Mouse (Mus musculus): Measurements from ENCODE around the gene Pom121l2.

The Pom121l2 gene

GRCm38 (mm10) chr13:21993957-21994738 is 13.2 kb downstream of the Pom121l2 start:
- DNase-seq (ENCODE audit: low read depth) = peak; percentile 42

- no peak for DNase-seq (ENCODE audit: low read depth)
Measured at GRCm38 (mm10) chr13:21994896-21995295, 13.9 kb downstream of the Pom121l2 start.

- DNase-seq (ENCODE audit: low read depth) = peak; percentile 60
Measured at GRCm38 (mm10) chr13:21995331-21995914, 14.4 kb downstream of the Pom121l2 start.

GRCm38 (mm10) chr13:21996101-21996839 is 15.3 kb downstream of the Pom121l2 start:
- peak; percentile 53 for DNase-seq (ENCODE audit: low read depth)

GRCm38 (mm10) chr13:21996840-21997185 is 15.8 kb downstream of the Pom121l2 start:
- DNase-seq (ENCODE audit: low read depth) = no peak

- DNase-seq (ENCODE audit: low read depth) = no peak
Measured at GRCm38 (mm10) chr13:21997201-21997820, 16.3 kb downstream of the Pom121l2 start.

GRCm38 (mm10) chr13:21997821-21998220 is 16.8 kb downstream of the Pom121l2 start:
- DNase-seq (ENCODE audit: low read depth) = no peak

- no peak for DNase-seq (ENCODE audit: low read depth)
Measured at GRCm38 (mm10) chr13:21998412-21998811, 17.4 kb downstream of the Pom121l2 start.

GRCm38 (mm10) chr13:21999147-21999546 is 18.2 kb downstream of the Pom121l2 start:
- DNase-seq (ENCODE audit: low read depth) = no peak

- no peak for DNase-seq (ENCODE audit: low read depth)
Measured at GRCm38 (mm10) chr13:22001346-22001745, 20.4 kb downstream of the Pom121l2 start.

GRCm38 (mm10) chr13:22001823-22002222 is 20.8 kb downstream of the Pom121l2 start:
- DNase-seq (ENCODE audit: low read depth) = peak; percentile 75

GRCm38 (mm10) chr13:22005605-22006333 is 24.8 kb downstream of the Pom121l2 start:
- peak; percentile 72 for DNase-seq (ENCODE audit: low read depth)

- DNase-seq (ENCODE audit: low read depth) = peak; percentile 82
Measured at GRCm38 (mm10) chr13:22006334-22007120, 25.5 kb downstream of the Pom121l2 start.

GRCm38 (mm10) chr13:22007121-22007510 is 26.1 kb downstream of the Pom121l2 start:
- no peak for DNase-seq (ENCODE audit: low read depth)

GRCm38 (mm10) chr13:22007872-22008271 is 26.9 kb downstream of the Pom121l2 start:
- no peak for DNase-seq (ENCODE audit: low read depth)

GRCm38 (mm10) chr13:22008707-22009106 is 27.7 kb downstream of the Pom121l2 start:
- no peak for DNase-seq (ENCODE audit: low read depth)

- no peak for DNase-seq (ENCODE audit: low read depth)
Measured at GRCm38 (mm10) chr13:22009642-22010041, 28.6 kb downstream of the Pom121l2 start, which contains the start of gene Prss16. Prss16 (minus strand) TSS chr13:22009742.

GRCm38 (mm10) chr13:22013716-22014115 is 32.7 kb downstream of the Pom121l2 start:
- DNase-seq (ENCODE audit: low read depth) = peak; percentile 27

GRCm38 (mm10) chr13:22014411-22014845 is 33.4 kb downstream of the Pom121l2 start:
- peak; percentile 43 for DNase-seq (ENCODE audit: low read depth)

Data from naive thymus-derived CD4-positive, alpha-beta T cell, adult 2 months (primary cell).